Mouse (Mus musculus) spleen, embryonic (tissue): Measurements from ENCODE around the gene Cc2d2b.

Source experiments
- CTCF ChIA-PET: fragments of 350-600 bp; sonication (Branson Sonifier 250); formaldehyde crosslinking; loops from one replicate; lab custom pipeline; 2022; lab: Charles Lee

Cc2d2b gene

GRCm38 (mm10) chr19:40748559-40748958 is at the start of gene Cc2d2b:
Cc2d2b (plus strand) TSS chr19:40748753.
- CTCF ChIA-PET, result interaction anchor here (0.6 kb wide), 2 partner anchors 238 to 295 kb away, joined by 4 to 7 read pairs; no protein-coding TSS in a partner anchor

GRCm38 (mm10) chr19:40699816-40700215 is 48.7 kb upstream of the Cc2d2b start:
- CTCF ChIA-PET, result no interaction called here

GRCm38 (mm10) chr19:40702406-40702805 is 46.1 kb upstream of the Cc2d2b start:
- CTCF ChIA-PET, result no interaction called here

GRCm38 (mm10) chr19:40712889-40713628 is 35.5 kb upstream of the Cc2d2b start:
- CTCF ChIA-PET, result no interaction called here

- CTCF ChIA-PET, result no interaction called here
Measured at GRCm38 (mm10) chr19:40714700-40715099, 33.9 kb upstream of the Cc2d2b start.

- CTCF ChIA-PET, result no interaction called here
Measured at GRCm38 (mm10) chr19:40716981-40717380, 31.6 kb upstream of the Cc2d2b start.

GRCm38 (mm10) chr19:40719439-40720105 is 29.0 kb upstream of the Cc2d2b start:
- CTCF ChIA-PET, result no interaction called here

- CTCF ChIA-PET, result interaction anchor here (0.7 to 1.3 kb wide), 3 partner anchors 12 to 254 kb away, joined by 3 to 6 read pairs (median 4); no protein-coding TSS in a partner anchor
Measured at GRCm38 (mm10) chr19:40720381-40720780, 28.2 kb upstream of the Cc2d2b start.

GRCm38 (mm10) chr19:40722137-40723038 is 26.2 kb upstream of the Cc2d2b start:
- CTCF ChIA-PET, result interaction anchor here (0.5 to 3.6 kb wide), 5 partner anchors 62 to 252 kb away, joined by 3 to 14 read pairs (median 8); partner anchors contain the start of genes Entpd1 and Tctn3

GRCm38 (mm10) chr19:40723516-40723915 is 25.0 kb upstream of the Cc2d2b start:
- CTCF ChIA-PET, result interaction anchor here (3.6 kb wide), 1 partner anchor 111 kb away, joined by 14 read pairs; the partner anchor contains the start of genes Entpd1 and Tctn3

- CTCF ChIA-PET, result no interaction called here
Measured at GRCm38 (mm10) chr19:40726148-40726547, 22.4 kb upstream of the Cc2d2b start.

- CTCF ChIA-PET, result interaction anchor here (0.6 kb wide), 1 partner anchor 76 kb away, joined by 8 read pairs; no protein-coding TSS in a partner anchor
Measured at GRCm38 (mm10) chr19:40726614-40727013, 21.9 kb upstream of the Cc2d2b start.

GRCm38 (mm10) chr19:40728213-40728612 is 20.3 kb upstream of the Cc2d2b start:
- CTCF ChIA-PET, result no interaction called here

GRCm38 (mm10) chr19:40728732-40729420 is 19.7 kb upstream of the Cc2d2b start:
- CTCF ChIA-PET, result no interaction called here

GRCm38 (mm10) chr19:40733409-40733808 is 15.1 kb upstream of the Cc2d2b start:
- CTCF ChIA-PET, result no interaction called here

- CTCF ChIA-PET, result no interaction called here
Measured at GRCm38 (mm10) chr19:40733849-40734248, 14.7 kb upstream of the Cc2d2b start.

GRCm38 (mm10) chr19:40736680-40737512 is 11.7 kb upstream of the Cc2d2b start:
- CTCF ChIA-PET, result interaction anchor here (0.5 to 1.1 kb wide), 2 partner anchors 17 to 51 kb away, joined by 3 to 4 read pairs; no protein-coding TSS in a partner anchor

GRCm38 (mm10) chr19:40737613-40738012 is 10.9 kb upstream of the Cc2d2b start:
- CTCF ChIA-PET, result no interaction called here

- CTCF ChIA-PET, result no interaction called here
Measured at GRCm38 (mm10) chr19:40738683-40739324, 9.7 kb upstream of the Cc2d2b start.
